Mouse (Mus musculus): ENCODE data around the gene Tsks.

DNA sequence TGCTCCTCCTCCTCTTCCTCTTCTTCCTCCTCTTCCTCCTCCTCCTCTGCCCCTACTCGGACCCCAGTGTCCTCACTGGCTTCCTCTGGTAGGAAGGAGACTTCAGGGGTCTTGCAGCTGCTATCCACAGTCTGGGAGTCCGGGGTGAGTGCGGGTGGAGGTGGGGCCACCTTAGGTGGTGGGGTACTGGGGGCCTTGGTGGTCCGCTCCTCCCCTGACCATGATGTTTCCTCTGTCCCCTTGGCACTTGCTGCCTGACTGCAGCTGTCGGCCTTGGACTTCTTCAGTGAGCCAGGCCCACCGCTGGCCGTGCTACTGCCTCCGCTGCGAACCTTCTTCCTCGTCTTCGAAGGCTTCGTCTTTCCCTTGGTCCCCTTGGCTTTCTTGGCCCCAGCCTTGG, 63.5 kb downstream of the Tsks start:
- TF ChIP-seq CTCF (IDR thresholded peaks at IDR 0.05; ENCODE audit: control insufficient read depth, insufficient read depth, low read length) (no peak), POLR2A (IDR thresholded peaks at IDR 0.05; ENCODE audit: borderline replicate concordance, control insufficient read depth, low read depth, low read length) (no peak)

All from bone marrow, adult 2 months (tissue).